Mouse (Mus musculus) small intestine, adult 2 months (tissue): ENCODE data around the gene Lix1. TPM values are rescaled to one million over a fixed set of nuclear protein-coding genes. Genes with fewer than 3 reads are reported as not detected.

Source experiments
- H3K27ac ChIP-seq: fragments of 200-500 bp; 2 replicates; pipeline ENCODE4 v1.5.1; 2012; ENCODE audit warnings: low read depth, low read length, control low read depth, inconsistent platforms; ENCODE audit not compliant: insufficient read depth
- H3K27me3 ChIP-seq: fragments of 200-500 bp; 2 replicates; pipeline ENCODE4 v1.6.1; 2012; ENCODE audit warnings: mild to moderate bottlenecking, moderate library complexity, low read length, inconsistent platforms; ENCODE audit not compliant: control insufficient read depth, insufficient read depth
- H3K36me3 ChIP-seq: fragments of 200-500 bp; 2 replicates; pipeline ENCODE4 v1.6.1; 2012; ENCODE audit warnings: mild to moderate bottlenecking, low read length, control low read depth, inconsistent platforms; ENCODE audit not compliant: control insufficient read depth, insufficient read depth
- H3K4me1 ChIP-seq: fragments of 200-500 bp; 2 replicates; pipeline ENCODE4 v1.6.1; 2012; ENCODE audit warnings: low read length, inconsistent platforms, mixed read lengths; ENCODE audit not compliant: control insufficient read depth, insufficient read depth, insufficient read length
- H3K4me3 ChIP-seq: fragments of 200-500 bp; 2 replicates; pipeline ENCODE4 v1.5.1; 2012; ENCODE audit warnings: low read depth, mild to moderate bottlenecking, control low read depth, inconsistent platforms, low read length, moderate library complexity
- CTCF ChIP-seq: fragments of 200-500 bp; IDR thresholded peaks from 2 replicates; pipeline ENCODE4 v1.5.1; 2012; ENCODE audit warnings: low read depth, mild to moderate bottlenecking, control low read depth, inconsistent platforms, low read length, moderate library complexity, mixed read lengths; ENCODE audit not compliant: insufficient replicate concordance, insufficient read length; ENCODE audit errors: extremely low read depth
- POLR2A ChIP-seq: fragments of 200-500 bp; IDR thresholded peaks from 2 replicates; pipeline ENCODE4 v1.6.1; 2012; ENCODE audit warnings: low read depth, mild to moderate bottlenecking, control low read depth, inconsistent platforms, low read length, moderate library complexity
- WGBS: fragments of 180-500 bp; shearing (Covaris S2); methylation state at CpG from one replicate; pipeline ENCODE4 v1.1.7; 2018; 5-methylcytosine and 5-hydroxymethylcytosine counted together
- polyA plus RNA-seq: library from polyadenylated mRNA; depleted of rRNA; stranded (reverse); fragments of >200 nt; gene quantifications from 2 replicates; pipeline ENCODE4 v1.2.3, GENCODE M21; 2012; rRNA removed

Gene Lix1
- polyA plus RNA-seq = not detected in 2 replicates

GRCm38 (mm10) chr17:17402222-17403004 lies at the start of gene Lix1:
Gene Lix1 (plus strand): TSS chr17:17402672.
- peaks cover 3% of the 10 kb centered on the region; the same call in 1 of the 2 replicates for H3K4me1 ChIP-seq
- no peak within 1 kb of the TSS for H3K4me3 ChIP-seq
- H3K27ac ChIP-seq = no peak within 1 kb of the TSS
- 34% methylated on average over 6 of the region's 6 CpGs for WGBS
- H3K27me3 ChIP-seq = no peaks in the 10 kb centered on the region
- TF ChIP-seq CTCF = peak; percentile 21; the same call in 1 of the 2 replicates
- no peak for TF ChIP-seq POLR2A
- H3K36me3 ChIP-seq = no peaks in the 10 kb centered on the region

- H3K27ac ChIP-seq = peak overlapping the region; percentile 77
- TF ChIP-seq POLR2A (no peak), CTCF (no peak)
- H3K4me1 ChIP-seq = 0 out of 2 replicates have a peak, but pooled peaks cover 2% of the 10 kb centered on the region
Observed at GRCm38 (mm10) chr17:17373550-17373917, 28.9 kb upstream of the Lix1 start.

GRCm38 (mm10) chr17:17373918-17374910 lies 28.3 kb upstream of the Lix1 start, which contains the start of gene Riok2:
Gene Riok2 (plus strand): TSS chr17:17374309.
- no peaks in the 10 kb centered on the region for H3K27me3 ChIP-seq
- 0 out of 2 replicates have a peak, but pooled peaks cover 2% of the 10 kb centered on the region for H3K4me1 ChIP-seq
- H3K27ac ChIP-seq = peak within 1 kb of the TSS; percentile 77
- peak within 1 kb of the TSS; percentile 85 for H3K4me3 ChIP-seq
- peak; percentile 73; the same call in 1 of the 2 replicates for TF ChIP-seq POLR2A
- TF ChIP-seq CTCF = no peak
- WGBS = under 1% methylated on average over 48 of the region's 48 CpGs
- peaks cover 9% of the 10 kb centered on the region for H3K36me3 ChIP-seq

More at GRCm38 (mm10) chr17:17373550-17373917, 28.9 kb upstream of the Lix1 start:
- peaks cover 6% of the 10 kb centered on the region for H3K36me3 ChIP-seq
- WGBS = 2% methylated on average over 6 of the region's 6 CpGs
- peak overlapping the region; percentile 66 for H3K4me3 ChIP-seq
- H3K27me3 ChIP-seq = no peaks in the 10 kb centered on the region

- Histone ChIP-seq H3K27me3 (no peaks in the 10 kb centered on the region), H3K4me3 (no peak overlapping the region), H3K27ac (no peak overlapping the region), H3K36me3 (peaks cover 11% of the 10 kb centered on the region), H3K4me1 (0 out of 2 replicates have a peak, but pooled peaks cover 2% of the 10 kb centered on the region)
- no peak for TF ChIP-seq POLR2A
- no peak for TF ChIP-seq CTCF
- WGBS = 62% methylated on average over 3 of the region's 3 CpGs
Observed at GRCm38 (mm10) chr17:17375581-17375980, 26.9 kb upstream of the Lix1 start.

- H3K4me3 ChIP-seq = no peak overlapping the region
- no peaks in the 10 kb centered on the region for H3K4me1 ChIP-seq
- H3K36me3 ChIP-seq = peaks cover 39% of the 10 kb centered on the region
- no peak overlapping the region for H3K27ac ChIP-seq
- no peaks in the 10 kb centered on the region for H3K27me3 ChIP-seq
- WGBS = 98% methylated on average over 4 of the region's 4 CpGs
- TF ChIP-seq POLR2A = no peak
- TF ChIP-seq CTCF = no peak
Observed at GRCm38 (mm10) chr17:17383703-17384102, 18.8 kb upstream of the Lix1 start.

GRCm38 (mm10) chr17:17384502-17384901 lies 18.0 kb upstream of the Lix1 start:
- no peak overlapping the region for H3K4me3 ChIP-seq
- TF ChIP-seq POLR2A (no peak), CTCF (no peak)
- no peak overlapping the region for H3K27ac ChIP-seq
- 92% methylated on average over 3 of the region's 3 CpGs for WGBS
- no peaks in the 10 kb centered on the region for H3K27me3 ChIP-seq
- peaks cover 41% of the 10 kb centered on the region for H3K36me3 ChIP-seq
- H3K4me1 ChIP-seq = no peaks in the 10 kb centered on the region

GRCm38 (mm10) chr17:17386117-17386516 lies 16.4 kb upstream of the Lix1 start:
- no peak for TF ChIP-seq CTCF
- TF ChIP-seq POLR2A = no peak
- Histone ChIP-seq H3K27ac (no peak overlapping the region), H3K4me1 (no peaks in the 10 kb centered on the region), H3K36me3 (peaks cover 44% of the 10 kb centered on the region), H3K27me3 (no peaks in the 10 kb centered on the region), H3K4me3 (no peak overlapping the region)
- WGBS = 86% methylated on average over 2 of the region's 2 CpGs
